Mouse (Mus musculus): ENCODE data around the gene Hdac11. TPM values are rescaled to one million over a fixed set of nuclear protein-coding genes. Genes with fewer than 3 reads are reported as not detected.
A peak's percentile ranks its signal among the peaks of the same experiment; 100 is the strongest.

Hdac11 gene
- polyA plus RNA-seq, 1 experiment from 2014 or later = 15.6 TPM

DNA sequence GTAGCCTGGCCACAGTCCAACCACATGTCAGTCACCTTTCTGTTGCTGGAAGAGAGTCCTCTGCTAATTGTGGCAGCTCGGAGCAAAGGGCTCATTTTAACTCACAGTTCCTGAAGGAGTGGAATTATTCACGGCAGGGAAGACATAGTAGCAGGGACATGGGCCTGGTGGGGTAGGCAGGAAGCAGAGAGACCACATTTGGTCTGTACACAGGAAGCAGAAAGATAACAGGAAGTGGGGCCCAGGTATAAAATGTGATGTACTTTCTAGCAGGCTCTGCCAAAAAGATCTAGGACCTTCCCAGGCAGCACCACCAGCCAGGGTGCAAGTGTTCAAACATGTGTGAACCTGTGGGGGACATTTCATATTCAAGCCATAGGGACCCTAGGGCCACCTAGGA is 15.9 kb downstream of the Hdac11 start:
- WGBS = 78% methylated on average over 2 of the region's 2 CpGs
- Histone ChIP-seq H3K27ac (no peak overlapping the region), H3K4me2 (no peak overlapping the region), H3K4me1 (peaks cover 6% of the 10 kb centered on the region; the same call in 1 of the 2 replicates), H3K27me3 (no peaks in the 10 kb centered on the region), H3K4me3 (no peak overlapping the region), H3K9me3 (no peaks in the 10 kb centered on the region), H3K36me3 (peaks cover 47% of the 10 kb centered on the region), H3K9ac (no peak overlapping the region)
- ATAC-seq (ENCODE audit: insufficient number of reproducible peaks, insufficient read depth, low FRiP score, low TSS enrichment, low read depth) = no peak

GRCm38 (mm10) chr6:91173221-91173880 is 16.9 kb downstream of the Hdac11 start:
- Histone ChIP-seq H3K27ac (no peak overlapping the region), H3K4me3 (no peak overlapping the region), H3K27me3 (no peaks in the 10 kb centered on the region), H3K36me3 (peaks cover 43% of the 10 kb centered on the region), H3K4me2 (no peak overlapping the region), H3K9me3 (no peaks in the 10 kb centered on the region), H3K9ac (no peak overlapping the region), H3K4me1 (0 out of 2 replicates have a peak, but pooled peaks cover 6% of the 10 kb centered on the region)
- ATAC-seq (ENCODE audit: insufficient number of reproducible peaks, insufficient read depth, low FRiP score, low TSS enrichment, low read depth) = no peak; the same call in 1 of the 2 replicates
- 43% methylated on average over 7 of the region's 7 CpGs for WGBS

DNA sequence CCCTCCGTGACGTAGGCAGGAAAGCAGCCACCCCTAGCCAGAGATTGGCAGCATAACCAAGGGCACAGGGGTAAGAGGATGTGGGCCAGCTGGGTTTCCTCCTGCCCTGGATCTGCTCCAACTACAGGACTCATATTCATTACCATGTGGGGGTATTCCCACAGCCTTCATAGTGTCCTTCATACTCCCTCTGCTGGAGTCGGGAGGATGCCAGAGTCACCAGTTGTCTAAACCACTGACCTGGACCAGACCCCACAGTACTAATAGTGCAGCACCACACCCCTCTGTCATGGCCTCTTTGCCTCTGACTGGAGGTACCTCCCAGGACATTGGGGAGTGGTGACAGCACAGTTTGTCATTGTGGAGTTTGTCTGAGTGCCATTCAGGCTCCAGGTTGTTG is 17.7 kb downstream of the Hdac11 start:
- ATAC-seq (ENCODE audit: insufficient number of reproducible peaks, insufficient read depth, low FRiP score, low TSS enrichment, low read depth) = no peak
- no peak overlapping the region for H3K4me3 ChIP-seq
- no peaks in the 10 kb centered on the region for H3K27me3 ChIP-seq
- no peak overlapping the region for H3K4me2 ChIP-seq
- H3K27ac ChIP-seq = no peak overlapping the region
- peaks cover 36% of the 10 kb centered on the region for H3K36me3 ChIP-seq
- no peak overlapping the region for H3K9ac ChIP-seq
- H3K9me3 ChIP-seq = no peaks in the 10 kb centered on the region
- 0 out of 2 replicates have a peak, but pooled peaks cover 6% of the 10 kb centered on the region for H3K4me1 ChIP-seq
- WGBS = 81% methylated on average over 3 of the region's 3 CpGs

DNA sequence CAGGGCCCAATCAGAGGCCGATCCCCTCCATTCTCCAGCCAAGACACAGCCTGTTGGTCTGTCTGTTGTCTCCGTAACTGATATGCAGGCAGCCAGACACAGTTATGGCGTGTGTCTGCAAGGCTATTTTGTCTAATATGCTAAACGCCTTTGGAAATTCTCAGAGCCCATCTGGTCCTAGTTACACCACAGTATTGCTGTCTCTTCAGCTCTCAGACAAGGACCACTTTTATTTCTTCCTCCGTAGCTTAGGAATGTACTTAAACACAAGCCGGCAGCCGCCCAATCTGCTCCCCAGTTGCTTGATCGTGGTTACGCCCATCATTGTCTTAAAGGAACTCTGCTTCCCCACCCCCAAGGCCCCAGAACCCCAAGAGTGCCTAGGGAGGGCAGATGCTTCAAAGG is 24.3 kb downstream of the Hdac11 start:
- Histone ChIP-seq H3K27me3 (no peaks in the 10 kb centered on the region), H3K4me3 (no peak overlapping the region), H3K9ac (0 out of 2 replicates have a peak overlapping the region, but pooled peaks have one; percentile 11), H3K4me1 (peaks cover 30% of the 10 kb centered on the region), H3K27ac (peak overlapping the region; percentile 96), H3K4me2 (peak overlapping the region; percentile 44), H3K36me3 (no peaks in the 10 kb centered on the region), H3K9me3 (no peaks in the 10 kb centered on the region)
- WGBS = 20% methylated on average over 9 of the region's 9 CpGs
- ATAC-seq (ENCODE audit: insufficient number of reproducible peaks, insufficient read depth, low FRiP score, low TSS enrichment, low read depth) = peak; percentile 64

DNA sequence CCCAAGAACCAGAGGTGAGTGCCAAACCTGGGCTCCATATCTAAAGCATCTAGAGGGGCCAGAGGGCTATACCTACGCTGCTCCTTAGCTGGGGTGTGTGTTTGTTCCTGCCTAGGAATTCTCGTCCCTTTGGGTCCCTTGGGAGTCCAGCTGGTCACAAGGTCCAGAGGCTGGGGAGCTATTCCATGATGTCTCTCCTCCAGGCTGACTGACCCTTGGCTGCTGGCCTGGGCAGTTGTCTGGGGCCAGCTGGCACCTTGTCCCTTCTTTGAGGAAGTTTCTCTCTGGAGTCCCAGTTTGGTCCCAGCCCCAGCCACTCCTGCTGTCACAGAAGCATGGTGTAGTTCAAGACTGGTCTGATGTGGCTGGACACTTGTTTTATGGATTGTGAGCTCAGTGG is 24.9 kb downstream of the Hdac11 start:
- no peaks in the 10 kb centered on the region for H3K27me3 ChIP-seq
- H3K4me1 ChIP-seq = peaks cover 30% of the 10 kb centered on the region
- H3K27ac ChIP-seq = peak overlapping the region; percentile 96
- no peak overlapping the region for H3K9ac ChIP-seq
- peak overlapping the region; percentile 44 for H3K4me2 ChIP-seq
- H3K9me3 ChIP-seq = no peaks in the 10 kb centered on the region
- 59% methylated on average over 2 of the region's 2 CpGs for WGBS
- no peak overlapping the region for H3K4me3 ChIP-seq
- no peaks in the 10 kb centered on the region for H3K36me3 ChIP-seq
- ATAC-seq (ENCODE audit: insufficient number of reproducible peaks, insufficient read depth, low FRiP score, low TSS enrichment, low read depth) = no peak

GRCm38 (mm10) chr6:91182075-91182490 is 25.6 kb downstream of the Hdac11 start:
- no peaks in the 10 kb centered on the region for H3K9me3 ChIP-seq
- H3K27me3 ChIP-seq = no peaks in the 10 kb centered on the region
- H3K4me2 ChIP-seq = no peak overlapping the region
- 79% methylated on average over 4 of the region's 4 CpGs for WGBS
- no peaks in the 10 kb centered on the region for H3K36me3 ChIP-seq
- H3K27ac ChIP-seq = peak overlapping the region; percentile 96
- no peak for ATAC-seq (ENCODE audit: insufficient number of reproducible peaks, insufficient read depth, low FRiP score, low TSS enrichment, low read depth)
- no peak overlapping the region for H3K9ac ChIP-seq
- peaks cover 34% of the 10 kb centered on the region for H3K4me1 ChIP-seq
- H3K4me3 ChIP-seq = no peak overlapping the region

GRCm38 (mm10) chr6:91183041-91183440 is 26.6 kb downstream of the Hdac11 start:
- Histone ChIP-seq H3K9me3 (no peaks in the 10 kb centered on the region), H3K9ac (no peak overlapping the region), H3K4me2 (no peak overlapping the region), H3K27ac (no peak overlapping the region), H3K4me1 (peaks cover 39% of the 10 kb centered on the region), H3K4me3 (no peak overlapping the region), H3K36me3 (no peaks in the 10 kb centered on the region), H3K27me3 (no peaks in the 10 kb centered on the region)
- 32% methylated on average over 1 of the region's 1 CpGs for WGBS
- ATAC-seq (ENCODE audit: insufficient number of reproducible peaks, insufficient read depth, low FRiP score, low TSS enrichment, low read depth) = no peak

DNA sequence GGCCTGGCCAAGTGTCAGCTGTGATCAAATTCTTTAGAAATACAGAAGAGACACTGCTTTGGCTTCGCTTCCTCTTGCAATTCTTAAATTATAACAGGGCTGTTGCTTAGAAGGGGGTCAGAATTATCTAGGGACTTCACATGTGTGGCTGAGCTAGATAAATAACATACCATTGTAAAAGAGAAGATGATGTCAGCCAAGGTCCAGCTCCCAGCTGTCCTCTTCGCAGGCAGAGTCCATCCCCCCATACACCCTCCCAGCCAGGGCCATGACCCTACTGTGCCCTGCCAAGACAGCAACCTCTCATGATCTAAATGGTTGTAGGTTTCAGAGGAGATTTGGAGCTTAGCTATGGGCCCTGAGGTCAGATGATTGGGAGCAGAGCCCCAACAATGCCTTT is 27.5 kb downstream of the Hdac11 start:
- Histone ChIP-seq H3K9me3 (no peaks in the 10 kb centered on the region), H3K4me3 (no peak overlapping the region), H3K4me1 (peaks cover 40% of the 10 kb centered on the region), H3K4me2 (no peak overlapping the region), H3K27ac (no peak overlapping the region), H3K27me3 (no peaks in the 10 kb centered on the region), H3K9ac (no peak overlapping the region), H3K36me3 (no peaks in the 10 kb centered on the region)
- no peak for ATAC-seq (ENCODE audit: insufficient number of reproducible peaks, insufficient read depth, low FRiP score, low TSS enrichment, low read depth)
- WGBS = 66% methylated on average over 2 of the region's 2 CpGs

GRCm38 (mm10) chr6:91184776-91185175 is 28.3 kb downstream of the Hdac11 start:
- H3K4me1 ChIP-seq = peaks cover 38% of the 10 kb centered on the region
- no peak overlapping the region for H3K27ac ChIP-seq

GRCm38 (mm10) chr6:91185502-91185901 is 29.0 kb downstream of the Hdac11 start:
- Histone ChIP-seq H3K9ac (no peak overlapping the region), H3K4me3 (no peak overlapping the region), H3K27ac (no peak overlapping the region), H3K4me2 (no peak overlapping the region), H3K9me3 (no peaks in the 10 kb centered on the region), H3K4me1 (peaks cover 33% of the 10 kb centered on the region), H3K36me3 (no peaks in the 10 kb centered on the region), H3K27me3 (no peaks in the 10 kb centered on the region)
- ATAC-seq (ENCODE audit: insufficient number of reproducible peaks, insufficient read depth, low FRiP score, low TSS enrichment, low read depth) = no peak
- WGBS = 86% methylated on average over 5 of the region's 5 CpGs

More at GRCm38 (mm10) chr6:91184776-91185175, 28.3 kb downstream of the Hdac11 start:
- no peaks in the 10 kb centered on the region for H3K27me3 ChIP-seq
- H3K9me3 ChIP-seq = no peaks in the 10 kb centered on the region
- whole genome bisulfite sequencing = 68% methylated on average over 3 of the region's 3 CpGs
- H3K36me3 ChIP-seq = no peaks in the 10 kb centered on the region
- H3K9ac ChIP-seq = no peak overlapping the region
- no peak overlapping the region for H3K4me2 ChIP-seq
- H3K4me3 ChIP-seq = no peak overlapping the region
- ATAC-seq (ENCODE audit: insufficient number of reproducible peaks, insufficient read depth, low FRiP score, low TSS enrichment, low read depth) = no peak

- no peak for ATAC-seq (ENCODE audit: insufficient number of reproducible peaks, insufficient read depth, low FRiP score, low TSS enrichment, low read depth)
- H3K4me2 ChIP-seq = no peak overlapping the region
- no peak overlapping the region for H3K9ac ChIP-seq
- H3K9me3 ChIP-seq = no peaks in the 10 kb centered on the region
- H3K27me3 ChIP-seq = no peaks in the 10 kb centered on the region
- H3K27ac ChIP-seq = 0 out of 2 replicates have a peak overlapping the region, but pooled peaks have one; percentile 39
- 56% methylated on average over 4 of the region's 4 CpGs for WGBS
- H3K4me3 ChIP-seq = no peak overlapping the region
- no peaks in the 10 kb centered on the region for H3K36me3 ChIP-seq
- H3K4me1 ChIP-seq = peaks cover 25% of the 10 kb centered on the region
Observed at GRCm38 (mm10) chr6:91186161-91186931, 29.9 kb downstream of the Hdac11 start.

- no peak for ATAC-seq (ENCODE audit: insufficient number of reproducible peaks, insufficient read depth, low FRiP score, low TSS enrichment, low read depth)
- 78% methylated on average over 6 of the region's 6 CpGs for WGBS
- no peak overlapping the region for H3K9ac ChIP-seq
- no peaks in the 10 kb centered on the region for H3K36me3 ChIP-seq
- peaks cover 19% of the 10 kb centered on the region for H3K4me1 ChIP-seq
- H3K4me3 ChIP-seq = no peak overlapping the region
- H3K9me3 ChIP-seq = no peaks in the 10 kb centered on the region
- H3K4me2 ChIP-seq = no peak overlapping the region
- no peaks in the 10 kb centered on the region for H3K27me3 ChIP-seq
- peak overlapping the region; percentile 39; the same call in 1 of the 2 replicates for H3K27ac ChIP-seq
Observed at GRCm38 (mm10) chr6:91186934-91187333, 30.5 kb downstream of the Hdac11 start.
